Comparison of ENCODE assay signal across 13 mouse cellular contexts in genomic region chr19:4370656-4371055, GRCm38 (mm10).
"Had no signal": no experiment of that assay in that cellular context is flagged by ENCODE, and none has a peak within 500 bp of the region (broad histone marks: within the 10 kb centered on the region; RNA-seq: fewer than 3 reads in every experiment).

No protein-coding gene starts in this region.

- H3K4me3 ChIP-seq: liver, embryonic 13.5 days; lung, embryonic 15.5 days; midbrain, embryonic 12.5 days; neural tube, embryonic 13.5 days had no signal

- H3K27ac ChIP-seq: liver, embryonic 13.5 days; lung, embryonic 15.5 days; midbrain, embryonic 12.5 days; neural tube, embryonic 13.5 days had no signal

- H3K4me1 ChIP-seq: lung, embryonic 15.5 days; midbrain, embryonic 12.5 days; neural tube, embryonic 13.5 days had no signal

- DNase-seq: kidney, adult 8-10 months; kidney, postnatal 36 days; layer of hippocampus, adult 9-11 months; layer of hippocampus, postnatal 36 days; left cerebral cortex, postnatal 4 days; liver; liver, embryonic 13.5 days; liver, postnatal 0 days; lung, postnatal 14 days; right cerebral cortex, postnatal 14 days had no signal
